Mouse (Mus musculus): ENCODE measurements at regions not wholly inside any gene's neighbourhood (a gene's known extent, or its start where the extent isn't known, plus 50 kb on each side); places are given as distances from the start of the nearest gene placed in this dataset.

- 85% methylated on average over 4 of the region's 4 CpGs for WGBS
Measured at GRCm38 (mm10) chr1:189473071-189473470, 71.0 kb upstream of the Kcnk2 start.

GRCm38 (mm10) chr1:189458421-189458820 is 56.3 kb upstream of the Kcnk2 start:
- no peak overlapping the region for H3K4me3 ChIP-seq (replicated peaks)
- no peak for ATAC-seq (ENCODE audit: insufficient number of reproducible peaks, insufficient read depth, low FRiP score, low TSS enrichment, low read depth)
- H3K9ac ChIP-seq (replicated peaks), result no peak overlapping the region
- no peaks in the 10 kb centered on the region for H3K27me3 ChIP-seq
- H3K9me3 ChIP-seq, result no peaks in the 10 kb centered on the region
- 87% methylated on average over 3 of the region's 3 CpGs for WGBS
- H3K4me2 ChIP-seq, result no peak overlapping the region
- H3K36me3 ChIP-seq, result no peaks in the 10 kb centered on the region
- no peak overlapping the region for H3K27ac ChIP-seq
- H3K4me1 ChIP-seq (replicated peaks), result no peaks in the 10 kb centered on the region

More at GRCm38 (mm10) chr1:189473071-189473470, 71.0 kb upstream of the Kcnk2 start:
- no peaks in the 10 kb centered on the region for H3K36me3 ChIP-seq
- no peak overlapping the region for H3K9ac ChIP-seq (replicated peaks)
- H3K4me3 ChIP-seq (replicated peaks), result no peak overlapping the region
- H3K4me2 ChIP-seq, result no peak overlapping the region
- ATAC-seq (ENCODE audit: insufficient number of reproducible peaks, insufficient read depth, low FRiP score, low TSS enrichment, low read depth), result no peak
- no peaks in the 10 kb centered on the region for H3K9me3 ChIP-seq
- H3K27ac ChIP-seq, result no peak overlapping the region
- H3K4me1 ChIP-seq (replicated peaks), result no peaks in the 10 kb centered on the region
- no peaks in the 10 kb centered on the region for H3K27me3 ChIP-seq
